Mouse (Mus musculus) neural tube, embryonic 13.5 days (tissue): Measurements from ENCODE around the gene Atg4d. TPM values are rescaled to one million over a fixed set of nuclear protein-coding genes. Genes with fewer than 3 reads are reported as not detected.
A peak's percentile ranks its signal among the peaks of the same experiment; 100 is the strongest.
"Not testable (repeated sequence)": the region's sequence is repeated elsewhere in the genome, so short reads cannot be mapped to it uniquely, and the experiment has no call there.

ENCODE experiments used
- ATAC-seq: fragments of 200-750 bp; cut with Nextera tagmentation; 2 replicates; pipeline ENCODE4 v1.8.0; 2017; ENCODE audit warnings: low read depth, mild to moderate bottlenecking, moderate TSS enrichment, moderate library complexity
- H3K27ac ChIP-seq: fragments of 300-500 bp; sonication (generic); replicated peaks from 2 replicates; pipeline ENCODE4 v1.5.1; 2015; ENCODE audit warnings: moderate library complexity, mild to moderate bottlenecking, inconsistent platforms
- H3K27me3 ChIP-seq: fragments of 300-500 bp; sonication (generic); 2 replicates; pipeline ENCODE4 v1.6.1; 2015; ENCODE audit warnings: mild to moderate bottlenecking, inconsistent platforms
- H3K36me3 ChIP-seq: fragments of 300-500 bp; sonication (generic); 2 replicates; pipeline ENCODE4 v1.6.1; 2015; ENCODE audit warnings: mild to moderate bottlenecking, inconsistent platforms
- H3K4me1 ChIP-seq: fragments of 300-500 bp; sonication (generic); replicated peaks from 2 replicates; pipeline ENCODE4 v1.6.1; 2015; ENCODE audit warnings: inconsistent platforms
- H3K4me2 ChIP-seq: fragments of 300-500 bp; sonication (generic); 2 replicates; pipeline ENCODE4 v1.6.1; 2015; ENCODE audit warnings: inconsistent platforms, mild to moderate bottlenecking, moderate library complexity
- H3K4me3 ChIP-seq: fragments of 300-500 bp; sonication (generic); 2 replicates; pipeline ENCODE4 v1.5.1; 2015; ENCODE audit warnings: mild to moderate bottlenecking, inconsistent platforms
- H3K9ac ChIP-seq: fragments of 300-500 bp; sonication (generic); 2 replicates; pipeline ENCODE4 v1.6.1; 2015; ENCODE audit warnings: moderate library complexity, mild to moderate bottlenecking, inconsistent platforms
- H3K9me3 ChIP-seq: fragments of 300-500 bp; sonication (generic); 2 replicates; pipeline ENCODE4 v1.6.1; 2016; ENCODE audit warnings: inconsistent platforms
- WGBS: fragments of 180-500 bp; shearing (Covaris S2); methylation state at CpG from one replicate; pipeline ENCODE4 v1.1.7; 2015; 5-methylcytosine and 5-hydroxymethylcytosine counted together
- polyA plus RNA-seq: library from polyadenylated mRNA; unstranded; fragments of >200 nt; fragmentation: Nextera tagmentation; extraction: Ambion mirVana; gene quantifications from 2 replicates; pipeline ENCODE4 v1.2.1, GENCODE M21; 2015

Atg4d gene
- polyA plus RNA-seq, 1 experiment from 2014 or later: 56.1 TPM

GRCm38 (mm10) chr9:21244428-21245112, 20.5 kb upstream of the Atg4d start:
- Histone ChIP-seq H3K27ac (peak overlapping the region; percentile 68), H3K4me2 (peak overlapping the region; percentile 80), H3K27me3 (peaks cover 80% of the 10 kb centered on the region), H3K9me3 (no peaks in the 10 kb centered on the region), H3K9ac (peak overlapping the region; percentile 69), H3K4me3 (peak overlapping the region; percentile 48), H3K4me1 (peaks cover 35% of the 10 kb centered on the region), H3K36me3 (no peaks in the 10 kb centered on the region)
- under 1% methylated on average over 72 of the region's 72 CpGs for WGBS
- ATAC-seq: peak; percentile 70; the same call in 1 of the 2 replicates

GRCm38 (mm10) chr9:21245113-21245487, 20.0 kb upstream of the Atg4d start:
- Histone ChIP-seq H3K4me3 (peak overlapping the region; percentile 48), H3K27me3 (peaks cover 86% of the 10 kb centered on the region), H3K4me2 (peak overlapping the region; percentile 80), H3K9ac (peak overlapping the region; percentile 69), H3K36me3 (no peaks in the 10 kb centered on the region), H3K9me3 (no peaks in the 10 kb centered on the region), H3K4me1 (peaks cover 33% of the 10 kb centered on the region), H3K27ac (peak overlapping the region; percentile 68; the same call in 1 of the 2 replicates)
- WGBS: 2% methylated on average over 16 of the region's 16 CpGs
- ATAC-seq: no peak

- H3K9ac ChIP-seq: no peak overlapping the region
- no peaks in the 10 kb centered on the region for H3K9me3 ChIP-seq
- 65% methylated on average over 1 of the region's 1 CpGs for WGBS
- H3K4me2 ChIP-seq: no peak overlapping the region
- peaks cover 33% of the 10 kb centered on the region for H3K4me1 ChIP-seq
- no peak for ATAC-seq
- H3K27me3 ChIP-seq: peaks cover 98% of the 10 kb centered on the region
- no peak overlapping the region for H3K27ac ChIP-seq
- no peaks in the 10 kb centered on the region for H3K36me3 ChIP-seq
- no peak overlapping the region for H3K4me3 ChIP-seq
Observed at GRCm38 (mm10) chr9:21246342-21246741, 18.8 kb upstream of the Atg4d start.

GRCm38 (mm10) chr9:21248326-21248725, 16.8 kb upstream of the Atg4d start, which contains the start of gene S1pr5:
Gene S1pr5, minus strand, starts transcription at chr9:21248443.
- 1% methylated on average over 28 of the region's 30 CpGs for WGBS
- no peak within 1 kb of the TSS for H3K9ac ChIP-seq
- H3K4me3 ChIP-seq: peak within 1 kb of the TSS; percentile 21
- ATAC-seq: no peak
- no peak within 1 kb of the TSS for H3K27ac ChIP-seq
- peaks cover 98% of the 10 kb centered on the region for H3K27me3 ChIP-seq
- no peaks in the 10 kb centered on the region for H3K36me3 ChIP-seq
- H3K4me1 ChIP-seq: peaks cover 27% of the 10 kb centered on the region
- peak within 1 kb of the TSS; percentile 30 for H3K4me2 ChIP-seq
- no peaks in the 10 kb centered on the region for H3K9me3 ChIP-seq

GRCm38 (mm10) chr9:21249629-21250508, 15.2 kb upstream of the Atg4d start:
- Histone ChIP-seq H3K9me3 (no peaks in the 10 kb centered on the region), H3K9ac (no peak overlapping the region), H3K27me3 (peaks cover 83% of the 10 kb centered on the region), H3K4me1 (peaks cover 14% of the 10 kb centered on the region), H3K27ac (no peak overlapping the region), H3K4me2 (no peak overlapping the region), H3K36me3 (no peaks in the 10 kb centered on the region), H3K4me3 (no peak overlapping the region)
- 33% methylated on average over 17 of the region's 17 CpGs for WGBS
- ATAC-seq: no peak

GRCm38 (mm10) chr9:21250509-21250908, 14.6 kb upstream of the Atg4d start:
- no peaks in the 10 kb centered on the region for H3K9me3 ChIP-seq
- H3K4me3 ChIP-seq: no peak overlapping the region
- H3K27ac ChIP-seq: no peak overlapping the region
- ATAC-seq: no peak
- H3K9ac ChIP-seq: no peak overlapping the region
- no peak overlapping the region for H3K4me2 ChIP-seq
- WGBS: 61% methylated on average over 2 of the region's 2 CpGs
- peaks cover 76% of the 10 kb centered on the region for H3K27me3 ChIP-seq
- peaks cover 8% of the 10 kb centered on the region for H3K4me1 ChIP-seq
- no peaks in the 10 kb centered on the region for H3K36me3 ChIP-seq

- no peak for ATAC-seq
- Histone ChIP-seq H3K4me3 (no peak overlapping the region), H3K27ac (no peak overlapping the region), H3K9me3 (no peaks in the 10 kb centered on the region), H3K9ac (no peak overlapping the region), H3K36me3 (no peaks in the 10 kb centered on the region), H3K4me1 (peaks cover 8% of the 10 kb centered on the region), H3K27me3 (peaks cover 69% of the 10 kb centered on the region), H3K4me2 (no peak overlapping the region)
- WGBS: 69% methylated on average over 13 of the region's 13 CpGs
Observed at GRCm38 (mm10) chr9:21251116-21251735, 13.9 kb upstream of the Atg4d start.

- no peak for ATAC-seq
- H3K36me3 ChIP-seq: no peaks in the 10 kb centered on the region
Observed at GRCm38 (mm10) chr9:21254690-21255089, 10.4 kb upstream of the Atg4d start.

GRCm38 (mm10) chr9:21256349-21256748, 8.7 kb upstream of the Atg4d start:
- 73% methylated on average over 4 of the region's 4 CpGs for whole genome bisulfite sequencing

More at GRCm38 (mm10) chr9:21254690-21255089, 10.4 kb upstream of the Atg4d start:
- no peak overlapping the region for H3K27ac ChIP-seq
- peaks cover 35% of the 10 kb centered on the region for H3K27me3 ChIP-seq
- no peak overlapping the region for H3K4me2 ChIP-seq
- no peaks in the 10 kb centered on the region for H3K4me1 ChIP-seq
- H3K9ac ChIP-seq: no peak overlapping the region
- H3K4me3 ChIP-seq: no peak overlapping the region
- no peaks in the 10 kb centered on the region for H3K9me3 ChIP-seq

GRCm38 (mm10) chr9:21260491-21261040, 4.5 kb upstream of the Atg4d start:
- Histone ChIP-seq H3K36me3 (no peaks in the 10 kb centered on the region), H3K4me1 (peaks cover 5% of the 10 kb centered on the region), H3K9ac (no peak overlapping the region), H3K4me2 (no peak overlapping the region), H3K9me3 (no peaks in the 10 kb centered on the region), H3K4me3 (no peak overlapping the region), H3K27ac (no peak overlapping the region), H3K27me3 (peaks cover 3% of the 10 kb centered on the region)
- no peak for ATAC-seq
- 79% methylated on average over 6 of the region's 6 CpGs for WGBS

More at GRCm38 (mm10) chr9:21256349-21256748, 8.7 kb upstream of the Atg4d start:
- not testable (repeated sequence) for H3K9ac ChIP-seq, H3K4me3 ChIP-seq, ATAC-seq, H3K4me1 ChIP-seq, H3K4me2 ChIP-seq, H3K27ac ChIP-seq, H3K9me3 ChIP-seq, H3K36me3 ChIP-seq
- H3K27me3 ChIP-seq: peaks cover 22% of the 10 kb centered on the region

GRCm38 (mm10) chr9:21261831-21262230, 3.3 kb upstream of the Atg4d start:
- no peak for ATAC-seq
- Histone ChIP-seq H3K9me3 (no peaks in the 10 kb centered on the region), H3K9ac (no peak overlapping the region), H3K27ac (no peak overlapping the region), H3K36me3 (peaks cover 2% of the 10 kb centered on the region; the same call in 1 of the 2 replicates), H3K4me2 (no peak overlapping the region), H3K27me3 (peaks cover 3% of the 10 kb centered on the region), H3K4me1 (peaks cover 18% of the 10 kb centered on the region), H3K4me3 (no peak overlapping the region)
- 67% methylated on average over 2 of the region's 2 CpGs for WGBS
